Mouse (Mus musculus) monocyte, adult 59 days (primary cell): ENCODE measurements around the gene Gm12166. TPM values are rescaled to one million over a fixed set of nuclear protein-coding genes. Genes with fewer than 3 reads are reported as not detected.

Experiments
- total RNA-seq, 2 experiments: library from RNA; stranded (reverse); gene quantifications; one replicate each; pipeline ENCODE4 v1.2.4; 2023

Gm12166 gene
- 1 to 10 TPM; 2.1 to 4.0 TPM for total RNA-seq

DNA sequence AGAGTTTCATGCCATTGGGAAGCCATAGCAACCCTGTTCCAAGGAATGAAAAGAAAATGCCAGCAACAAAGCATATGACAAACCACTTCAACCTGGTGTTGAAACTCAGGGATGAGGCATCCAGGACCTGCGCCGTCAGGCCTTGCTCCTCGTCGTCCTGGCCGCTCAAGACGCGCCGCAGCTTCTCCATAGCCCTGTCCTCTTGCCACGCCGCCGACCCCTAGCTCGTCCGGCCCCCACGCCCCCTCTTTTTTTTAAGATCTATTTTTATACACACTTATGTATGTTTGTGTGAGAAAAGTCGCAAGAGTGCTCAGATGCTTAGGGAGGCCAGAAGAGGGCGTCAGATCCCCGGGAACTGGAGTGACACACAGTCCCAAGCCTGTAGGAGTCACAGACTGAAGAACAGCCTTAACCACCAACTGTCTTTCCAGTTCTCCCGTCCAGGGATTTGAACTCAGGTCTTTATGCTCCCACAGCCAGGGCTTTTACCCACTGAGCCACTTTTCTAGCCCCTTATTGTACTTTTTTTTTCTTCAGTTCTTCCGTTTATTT is at the start of gene Gm12166:
Gene Gm12166 (minus strand): TSS at position 217 of the 555 bp plus-strand sequence.

DNA sequence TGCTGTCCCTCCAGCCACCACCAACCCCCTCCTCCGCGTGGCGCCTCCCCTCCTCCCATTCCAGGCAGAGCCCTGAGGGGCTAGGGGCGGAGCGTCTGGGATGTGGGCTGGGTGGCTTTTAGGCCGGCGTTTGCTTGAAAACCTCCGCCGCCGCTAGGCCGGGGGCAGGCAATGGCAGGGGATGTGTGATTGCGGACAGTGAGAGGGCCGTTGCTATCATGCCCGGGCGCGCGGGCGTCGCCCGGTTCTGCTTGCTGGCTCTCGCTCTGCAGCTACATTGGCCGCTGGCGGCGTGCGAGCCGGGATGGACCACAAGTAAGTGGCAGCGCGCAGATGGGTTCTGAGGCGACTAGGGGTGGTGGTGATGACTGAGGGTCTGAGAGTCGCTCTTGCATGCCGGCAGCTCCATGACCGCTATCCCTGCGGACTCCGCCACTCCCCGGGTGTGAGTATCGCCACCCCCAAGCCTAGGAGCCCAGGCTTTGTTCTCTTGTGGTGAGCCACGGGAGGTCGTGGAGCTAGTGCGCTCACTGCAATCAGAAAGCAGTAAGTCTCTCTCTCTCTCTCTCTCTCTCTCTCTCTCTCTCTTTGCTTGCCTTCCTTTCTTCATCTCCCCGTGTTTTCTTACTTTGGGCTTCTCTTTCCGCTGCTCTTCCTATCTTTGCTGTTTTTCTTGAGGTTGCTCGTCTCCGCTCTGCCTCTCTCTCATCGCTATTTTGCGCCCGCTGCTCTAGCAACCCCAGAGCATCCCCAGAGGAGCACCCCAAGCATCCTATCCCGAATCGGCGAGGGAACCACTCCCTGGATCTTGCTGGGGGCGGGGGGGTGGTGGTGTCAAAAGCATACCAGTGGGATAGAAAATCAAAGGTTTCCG is 4.0 kb upstream of the Gm12166 start, which contains the start of gene Adam19:
Gene Adam19 (plus strand): TSS at position 97 of the 874 bp plus-strand sequence.

Other genes with a start within 250 kb of the Gm12166 start
- 100 to 1,000 TPM; 131 to 132 TPM for gene Clint1, start 200.3 kb downstream of the Gm12166 start, total RNA-seq
- 1 to 10 TPM; 3.7 to 5.3 TPM for gene Lsm11, start 107.4 kb downstream of the Gm12166 start, total RNA-seq
- 1 to 10 TPM; 7.5 to 7.8 TPM for gene Thg1l, start 96.8 kb downstream of the Gm12166 start, total RNA-seq
- gene Sox30, start 72.0 kb downstream of the Gm12166 start, total RNA-seq, result not detected
- gene Adam19, start 3.7 kb upstream of the Gm12166 start, total RNA-seq, result 10 to 100 TPM; 25.1 to 25.6 TPM
- not detected for gene Nipal4, start 114.2 kb upstream of the Gm12166 start, total RNA-seq
- not detected for gene Fndc9, start 183.2 kb upstream of the Gm12166 start, total RNA-seq